Mouse (Mus musculus) myocyte (in vitro differentiated cells): ENCODE results near the gene Pde3b.

Source experiments
- CEBPB ChIP-seq: IDR thresholded peaks from 2 replicates; pipeline ENCODE4 v1.6.1; 2011; ENCODE audit warnings: mild to moderate bottlenecking, moderate library complexity; ENCODE audit not compliant: poor library complexity, insufficient read depth, severe bottlenecking
- E2F4 ChIP-seq: IDR thresholded peaks from one replicate; pipeline ENCODE4 v1.6.1; 2011; ENCODE audit warnings: mild to moderate bottlenecking, control low read depth, moderate library complexity; ENCODE audit not compliant: insufficient read depth
- MAX ChIP-seq: IDR thresholded peaks from one replicate; pipeline ENCODE4 v1.6.1; 2011; ENCODE audit warnings: low read depth, mild to moderate bottlenecking, control low read depth
- POLR2A ChIP-seq: IDR thresholded peaks from one replicate; pipeline ENCODE4 v1.6.1; 2011; ENCODE audit warnings: low read depth, mild to moderate bottlenecking, control low read depth, moderate library complexity; ENCODE audit not compliant: insufficient read length
- REST ChIP-seq: IDR thresholded peaks from one replicate; pipeline ENCODE4 v1.6.1; 2011; ENCODE audit warnings: mild to moderate bottlenecking, control low read depth, moderate library complexity; ENCODE audit not compliant: insufficient read depth, insufficient read length
- TCF12 ChIP-seq: IDR thresholded peaks from one replicate; pipeline ENCODE4 v1.6.1; 2011; ENCODE audit warnings: mild to moderate bottlenecking, control low read depth; ENCODE audit not compliant: poor library complexity, insufficient read depth, severe bottlenecking
- TCF3 ChIP-seq: IDR thresholded peaks from one replicate; pipeline ENCODE4 v1.6.1; 2011; ENCODE audit warnings: low read depth, control low read depth; ENCODE audit not compliant: insufficient read length
- USF1 ChIP-seq: IDR thresholded peaks from one replicate; pipeline ENCODE4 v1.6.1; 2011; ENCODE audit warnings: low read depth, mild to moderate bottlenecking, control low read depth, moderate library complexity

- no peak for TF ChIP-seq POLR2A
- TF ChIP-seq E2F4, result no peak
- TF ChIP-seq USF1, result no peak
- no peak for TF ChIP-seq CEBPB
- TF ChIP-seq MAX, result no peak
- TF ChIP-seq REST, result no peak
- no peak for TF ChIP-seq TCF12
- TF ChIP-seq TCF3, result no peak
Measured at GRCm38 (mm10) chr7:114580426-114580825, 165.3 kb downstream of the Pde3b start.
